22 mouse cellular contexts compared by ENCODE assay signal in the genomic region with DNA sequence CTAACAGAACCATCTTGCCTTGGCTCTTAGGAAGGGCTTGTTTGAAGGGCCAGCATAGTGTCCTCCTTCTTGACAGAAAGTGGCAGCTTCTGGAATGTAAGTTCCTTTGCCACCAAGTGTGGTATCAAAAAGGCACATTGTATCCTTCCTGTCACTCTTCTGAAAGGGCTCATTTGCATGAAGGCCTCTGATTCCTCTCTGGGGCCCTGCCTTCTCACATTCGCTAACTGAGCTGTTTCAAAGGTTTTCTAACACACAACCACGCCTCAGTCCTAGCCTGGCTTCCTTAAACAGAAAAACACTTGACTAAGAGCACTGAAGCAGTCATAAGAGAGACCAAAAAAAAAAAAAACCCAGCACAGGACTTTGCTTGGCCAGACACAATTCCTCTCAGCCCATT.
DNase-seq lines count a peak whose midpoint lies in the region; ATAC-seq lines count a peak whose summit lies in the region.
"Had no signal": no experiment of that assay in that cellular context is flagged by ENCODE, and none has a peak within 500 bp of the region (broad histone marks: within the 10 kb centered on the region; RNA-seq: fewer than 3 reads in every experiment).

No protein-coding gene starts in this region.

- H3K9me3 ChIP-seq in hindbrain, embryonic 10.5 days: no peaks in the 10 kb centered on the region
- H3K9me3 ChIP-seq in hindbrain, embryonic 12.5 days (replicated peaks): no peaks in the 10 kb centered on the region
- H3K9me3 ChIP-seq: embryonic facial prominence, embryonic 13.5 days; limb, embryonic 10.5 days; stomach, embryonic 15.5 days had no signal

- H3K4me2 ChIP-seq in hindbrain, embryonic 12.5 days (replicated peaks): no peak overlapping the region
- H3K4me2 ChIP-seq: embryonic facial prominence, embryonic 13.5 days; lung, embryonic 14.5 days; stomach, embryonic 15.5 days had no signal

- H3K4me1 ChIP-seq in hindbrain, embryonic 10.5 days (replicated peaks): peaks cover 22% of the 10 kb centered on the region
- H3K4me1 ChIP-seq in hindbrain, embryonic 12.5 days: peaks cover 11% of the 10 kb centered on the region
- H3K4me1 ChIP-seq: stomach, embryonic 15.5 days had no signal

- ATAC-seq in hindbrain, embryonic 12.5 days (ENCODE audit: low FRiP score): no peak
- peak; percentile 94 for ATAC-seq in CD4-positive, CD25-positive, alpha-beta regulatory T cell, adult 4 months
- peak; percentile 87 for ATAC-seq in neutrophil, adult 5-6 weeks (ENCODE audit: extremely low read depth, insufficient number of reproducible peaks, low FRiP score, poor library complexity, severe bottlenecking)
- ATAC-seq: forebrain, embryonic 14.5 days; midbrain, embryonic 16.5 days had no signal

- H3K27ac ChIP-seq in hindbrain, embryonic 10.5 days: 0 out of 2 replicates have a peak overlapping the region, but pooled peaks have one; percentile 42
- no peak overlapping the region for H3K27ac ChIP-seq in hindbrain, embryonic 12.5 days
- H3K27ac ChIP-seq: embryonic facial prominence, embryonic 13.5 days; limb, embryonic 10.5 days; macrophage; stomach, embryonic 15.5 days had no signal

- 24% methylated on average over 2 of the region's 2 CpGs for WGBS in hindbrain, embryonic 10.5 days
- WGBS in hindbrain, embryonic 12.5 days: 49% methylated on average over 2 of the region's 2 CpGs

- no peak overlapping the region for H3K9ac ChIP-seq in hindbrain, embryonic 12.5 days
- H3K9ac ChIP-seq: embryonic facial prominence, embryonic 13.5 days; lung, embryonic 14.5 days; stomach, embryonic 15.5 days had no signal

- H3K27me3 ChIP-seq in hindbrain, embryonic 10.5 days (ENCODE audit: insufficient read depth, poor library complexity, severe bottlenecking): no peaks in the 10 kb centered on the region
- H3K27me3 ChIP-seq in hindbrain, embryonic 12.5 days: no peaks in the 10 kb centered on the region
- H3K27me3 ChIP-seq: embryonic facial prominence, embryonic 13.5 days; stomach, embryonic 15.5 days had no signal

- DNase-seq in hindbrain, embryonic 10.5 days (ENCODE audit: low spot score): no peak
- peak; percentile 12 to 24 for DNase-seq in spleen, adult 18-20 months
- no peak for DNase-seq in spleen, postnatal 14 days (ENCODE audit: low spot score in 2 of 2)
- DNase-seq in embryo, embryonic 10.5 days (ENCODE audit: low spot score): no peak
- DNase-seq in left cerebral cortex, adult 11 months (ENCODE audit: low spot score): no peak
- DNase-seq: adrenal gland, adult 2 months; cerebellum, adult 9-10 months; gastrocnemius, postnatal 25 days; kidney, adult 9 months; kidney, postnatal 25 days; layer of hippocampus, adult 9-11 months; lung, embryonic 14.5 days; retina, postnatal 1 day had no signal

- peaks cover 27% of the 10 kb centered on the region for H3K36me3 ChIP-seq in hindbrain, embryonic 10.5 days
- H3K36me3 ChIP-seq in hindbrain, embryonic 12.5 days: peaks cover 6% of the 10 kb centered on the region

- no peak overlapping the region for H3K4me3 ChIP-seq in hindbrain, embryonic 10.5 days
- H3K4me3 ChIP-seq in hindbrain, embryonic 12.5 days: no peak overlapping the region
- H3K4me3 ChIP-seq: embryonic facial prominence, embryonic 13.5 days; limb, embryonic 10.5 days; stomach, embryonic 15.5 days had no signal

Comparison
In these comparisons a context has a peak if more than half of its experiments do, and no peak if none do; other contexts are left out.
1. DNase-seq: peak in spleen, adult 18-20 months (2 of 2); none in hindbrain, embryonic 10.5 days (single experiment), spleen, postnatal 14 days (0 of 2), embryo, embryonic 10.5 days (single experiment) and left cerebral cortex, adult 11 months (single experiment).